Mouse (Mus musculus): Measurements from ENCODE around the gene Dusp13.

Dusp13 gene

DNA sequence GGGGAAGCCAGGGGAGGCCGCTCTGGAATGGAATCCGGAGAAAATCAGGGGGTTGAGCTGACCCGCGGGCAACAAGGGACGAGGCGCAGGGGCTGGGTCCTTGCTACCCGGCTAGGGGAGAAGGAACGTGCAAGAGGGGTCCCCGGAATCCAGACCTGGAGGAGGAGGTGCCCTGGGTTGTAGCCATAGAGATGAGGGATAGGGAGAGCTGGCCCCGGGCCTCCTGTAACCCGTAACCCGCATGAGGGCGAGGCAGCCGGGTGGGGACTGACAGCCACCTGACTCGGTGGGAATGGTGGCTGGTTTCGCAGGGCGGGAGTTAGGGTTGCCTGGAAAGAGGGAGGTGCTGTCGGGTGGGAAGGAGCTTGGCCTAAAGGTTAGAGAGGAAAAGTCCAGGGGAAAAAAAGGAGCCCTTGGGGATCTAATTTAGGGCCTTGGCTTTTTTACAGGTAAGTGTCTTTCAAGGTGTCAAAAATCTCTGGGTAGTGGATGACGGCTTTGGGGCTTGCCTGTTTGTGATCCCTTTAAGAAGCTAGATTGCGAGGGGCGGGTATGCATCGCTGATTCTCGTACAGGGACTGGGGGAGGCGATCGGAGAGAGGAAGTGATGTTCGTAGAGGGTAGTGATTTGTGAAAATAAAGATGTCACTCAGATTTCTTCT lies at the start of gene Dusp13:
TSS of gene Dusp13 (minus strand) at position 301 of the 662 bp plus-strand sequence.
- peak; percentile 60 to 65 for DNase-seq (ENCODE audit: low spot score in 2 of 2)

DNA sequence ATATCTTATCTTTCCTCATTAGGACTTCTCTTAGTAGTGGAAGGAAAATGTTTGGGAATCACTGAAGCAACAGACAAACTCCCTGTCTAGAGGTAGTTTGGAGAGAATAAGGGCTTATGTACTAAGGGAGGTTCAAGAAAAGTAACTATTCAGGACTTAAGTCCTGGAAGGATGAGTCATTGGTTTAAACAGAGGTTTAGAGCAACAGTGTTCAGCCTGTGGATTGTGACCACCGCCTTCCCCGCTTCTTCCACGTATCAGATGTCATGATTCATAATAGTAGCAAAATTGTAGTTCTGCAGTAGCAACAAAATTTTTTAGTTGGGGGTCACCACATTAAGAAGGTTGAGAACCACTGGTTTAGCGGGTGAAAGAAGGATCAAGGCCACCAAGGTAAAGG lies 49.7 kb upstream of the Dusp13 start:
- no peak for DNase-seq (ENCODE audit: low spot score in 2 of 2)

DNA sequence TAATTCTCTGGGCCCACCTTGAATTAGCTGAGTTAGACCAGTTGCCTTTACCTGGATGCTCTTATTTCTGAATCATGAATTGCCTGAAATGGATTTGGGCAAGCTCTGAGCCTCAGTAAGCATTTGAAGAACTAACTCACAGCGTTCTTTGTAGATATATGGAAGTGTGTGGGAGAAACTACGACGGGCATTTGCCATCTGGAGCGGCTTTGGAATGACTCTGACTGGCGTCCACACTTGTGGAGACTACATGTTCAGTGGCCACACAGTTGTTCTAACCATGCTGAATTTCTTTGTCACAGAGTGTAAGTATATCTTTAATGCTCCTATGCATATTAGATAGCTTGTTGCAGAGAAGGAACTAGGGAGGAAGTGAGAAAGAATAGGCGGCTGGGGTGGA lies 41.3 kb upstream of the Dusp13 start:
- DNase-seq (ENCODE audit: low spot score in 2 of 2), result no peak

DNA sequence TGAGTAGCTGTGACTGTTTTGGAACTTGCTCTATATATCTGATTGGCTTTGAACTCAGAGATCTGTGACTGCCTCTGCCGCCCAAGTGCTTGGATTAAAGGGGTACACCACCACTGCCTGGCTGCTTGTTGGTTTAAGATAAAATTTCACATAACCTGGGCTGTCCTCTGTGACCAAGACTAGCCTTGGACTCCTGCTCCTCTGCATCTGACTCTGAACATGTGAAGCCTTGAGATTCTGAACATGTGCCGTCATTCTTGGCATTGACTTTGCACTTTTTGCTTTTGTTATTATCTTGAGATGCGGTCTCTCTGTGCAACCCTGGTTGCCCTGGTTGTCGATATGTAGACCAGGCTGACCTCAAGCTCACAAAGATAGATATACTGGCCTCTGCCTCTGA lies 40.7 kb upstream of the Dusp13 start:
- no peak for DNase-seq (ENCODE audit: low spot score in 2 of 2)

DNA sequence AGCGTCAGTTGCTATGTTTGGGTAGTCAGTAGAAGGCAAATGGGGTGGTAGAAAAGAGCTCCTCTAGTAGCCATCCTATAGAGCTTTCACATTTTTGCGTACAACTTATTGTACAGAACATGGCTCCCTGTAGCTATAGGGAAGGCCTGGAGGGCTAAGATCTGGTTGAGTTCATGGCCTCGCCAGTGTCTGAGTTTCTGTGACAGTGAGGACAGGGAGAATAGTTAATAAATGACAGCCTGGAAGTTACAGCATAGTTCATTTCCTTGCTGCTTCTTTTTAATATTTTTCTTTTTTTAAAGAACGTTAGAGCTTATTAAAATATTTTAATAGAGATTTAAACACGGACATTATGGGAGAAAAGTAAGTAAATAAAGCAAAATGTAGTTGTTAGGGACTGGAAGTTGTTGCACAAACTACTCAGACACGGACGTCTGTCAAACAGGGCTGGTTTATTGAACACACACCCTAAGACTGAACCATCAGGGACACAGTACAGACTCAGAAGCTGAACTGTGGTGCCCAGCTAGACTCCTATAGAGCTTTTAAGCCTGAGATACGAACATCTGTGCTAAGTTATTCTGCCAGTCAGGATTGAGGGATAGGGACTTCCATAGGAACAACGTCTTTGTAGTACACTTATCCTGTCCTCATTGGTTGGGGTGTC lies 39.7 kb upstream of the Dusp13 start:
- DNase-seq (ENCODE audit: low spot score in 2 of 2), result no peak

DNA sequence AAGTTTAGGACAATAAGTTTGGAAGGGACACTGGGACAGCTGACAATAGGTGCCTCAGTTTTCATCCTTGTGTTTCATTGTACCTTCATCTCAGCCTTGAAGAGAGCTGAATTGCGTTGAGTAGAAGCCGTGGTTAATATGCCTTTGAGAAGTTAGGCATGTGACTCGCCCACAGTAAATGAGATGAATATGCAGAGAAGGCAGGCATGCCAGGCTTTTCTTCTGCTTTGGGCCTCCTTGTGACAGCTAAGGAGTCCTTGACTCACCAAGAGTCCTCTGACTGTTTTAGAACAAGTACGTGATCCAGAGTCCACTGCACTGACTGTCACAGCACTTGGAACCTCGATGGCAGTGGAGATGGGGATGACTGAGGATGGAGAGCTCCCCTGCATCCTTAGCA lies 37.1 kb upstream of the Dusp13 start:
- DNase-seq (ENCODE audit: low spot score in 2 of 2), result no peak

DNA sequence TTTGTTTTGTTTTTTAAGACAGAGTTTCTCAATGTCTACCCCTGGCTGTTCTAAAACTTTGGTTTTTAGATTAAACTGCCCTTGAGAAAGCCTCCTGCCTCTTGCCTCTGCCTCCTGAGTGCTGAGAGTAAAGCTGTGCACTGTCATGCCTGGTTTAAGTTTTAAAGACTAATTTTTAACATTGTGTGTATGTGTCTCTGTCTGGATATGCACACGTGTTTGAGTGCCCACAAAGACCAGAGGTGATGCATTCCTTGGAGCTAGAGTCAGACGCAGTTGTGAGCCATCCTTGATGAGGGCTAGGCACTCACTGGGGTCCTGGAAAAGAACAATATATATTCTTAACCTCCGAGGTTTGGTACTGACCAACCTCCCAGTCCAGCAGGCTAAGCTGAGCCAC lies 36.4 kb upstream of the Dusp13 start:
- DNase-seq (ENCODE audit: low spot score in 2 of 2), result no peak

DNA sequence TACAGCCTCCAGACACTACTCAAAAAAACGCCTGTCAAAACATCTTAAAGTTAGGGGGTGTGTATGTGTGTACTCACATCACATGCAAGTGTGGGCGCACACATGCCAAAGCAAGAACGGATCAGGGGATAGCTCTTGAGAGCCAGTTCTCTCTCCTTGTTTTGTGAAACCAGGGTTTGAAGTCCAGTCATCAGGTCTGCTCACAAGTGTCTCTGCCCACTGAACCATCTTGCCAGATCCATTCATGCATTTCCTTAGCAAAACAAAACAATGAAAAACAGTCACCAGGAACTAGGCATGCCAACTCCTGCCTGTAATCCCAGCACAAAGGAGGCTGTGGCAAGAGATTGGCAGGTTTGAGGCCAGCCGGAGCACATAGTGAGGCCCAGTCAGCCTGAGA lies 35.5 kb upstream of the Dusp13 start:
- DNase-seq (ENCODE audit: low spot score in 2 of 2), result no peak

DNA sequence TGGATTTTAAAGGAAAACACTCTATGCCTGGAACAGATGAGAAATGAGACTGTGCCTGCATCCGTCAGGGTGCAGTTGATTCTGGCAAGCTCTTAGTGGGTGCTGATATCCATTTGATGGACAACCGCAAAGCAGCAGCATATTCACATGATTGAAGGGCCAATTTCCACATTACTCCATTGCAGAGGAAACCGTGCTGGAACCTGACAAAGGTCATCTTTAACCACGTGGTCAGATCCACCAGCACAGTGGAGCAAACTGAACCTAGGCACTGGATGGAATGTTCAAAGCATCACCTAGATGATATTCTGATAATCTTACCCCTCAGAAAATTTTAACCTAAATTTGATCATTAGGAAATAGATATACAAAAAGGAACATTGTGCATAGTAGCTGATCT lies 25.2 kb upstream of the Dusp13 start:
- DNase-seq (ENCODE audit: low spot score in 2 of 2), result no peak

DNA sequence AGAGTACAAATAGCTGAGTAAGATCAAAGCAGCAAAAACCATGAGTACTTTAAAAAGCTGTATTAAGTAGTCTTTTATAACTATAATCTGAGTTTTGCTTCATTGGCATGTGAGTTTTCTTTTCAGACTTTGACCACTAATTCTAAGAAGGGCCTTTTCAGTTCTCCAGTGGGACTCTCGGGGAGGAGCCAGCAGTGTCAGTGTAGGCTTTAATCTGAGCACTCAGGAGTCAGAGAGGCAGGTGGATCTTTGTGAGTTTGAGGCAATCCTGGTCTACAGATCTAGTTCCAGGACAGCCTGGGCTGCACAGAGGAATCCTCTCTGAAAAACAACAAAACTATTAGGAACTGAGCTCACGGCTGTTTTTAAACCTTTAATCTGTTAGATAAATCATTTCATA lies 23.0 kb upstream of the Dusp13 start:
- DNase-seq (ENCODE audit: low spot score in 2 of 2), result no peak

DNA sequence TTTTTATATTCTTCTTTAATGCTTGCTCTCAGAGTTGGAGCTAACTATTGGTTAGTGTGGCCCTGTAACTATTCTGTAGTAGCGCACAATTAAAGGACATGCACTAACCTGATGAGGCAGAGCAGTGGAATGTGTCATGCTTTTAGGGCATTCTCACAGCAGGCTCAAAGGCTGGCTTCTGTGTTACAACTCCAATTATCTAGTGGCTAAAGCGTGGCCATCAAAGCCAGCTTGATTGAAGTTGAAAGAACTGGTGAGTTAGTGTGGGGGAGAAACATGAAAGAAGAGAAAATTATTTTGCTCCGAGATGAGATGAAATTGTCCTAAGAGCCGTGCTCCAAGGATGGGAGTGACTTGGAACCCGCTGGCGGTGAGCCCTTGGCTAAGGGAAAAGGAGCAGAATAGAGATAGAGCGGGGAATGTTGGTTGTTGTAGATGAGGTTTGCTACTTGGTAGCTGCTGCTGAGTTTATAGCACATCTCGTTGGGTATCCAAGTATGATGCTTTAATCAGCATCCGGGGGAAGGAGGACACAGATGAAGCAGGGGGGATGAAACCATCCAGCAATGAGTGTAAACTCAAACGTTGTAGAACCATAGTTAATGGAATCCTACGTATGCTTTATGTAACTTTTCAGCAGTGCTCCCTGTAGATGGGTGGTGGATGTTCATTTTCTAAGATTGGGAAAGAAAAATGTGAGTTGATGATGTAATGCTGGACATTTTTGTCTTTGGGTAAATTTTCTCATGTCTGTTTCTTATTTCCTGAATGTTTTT lies 21.7 kb upstream of the Dusp13 start:
- no peak for DNase-seq (ENCODE audit: low spot score in 2 of 2)

DNA sequence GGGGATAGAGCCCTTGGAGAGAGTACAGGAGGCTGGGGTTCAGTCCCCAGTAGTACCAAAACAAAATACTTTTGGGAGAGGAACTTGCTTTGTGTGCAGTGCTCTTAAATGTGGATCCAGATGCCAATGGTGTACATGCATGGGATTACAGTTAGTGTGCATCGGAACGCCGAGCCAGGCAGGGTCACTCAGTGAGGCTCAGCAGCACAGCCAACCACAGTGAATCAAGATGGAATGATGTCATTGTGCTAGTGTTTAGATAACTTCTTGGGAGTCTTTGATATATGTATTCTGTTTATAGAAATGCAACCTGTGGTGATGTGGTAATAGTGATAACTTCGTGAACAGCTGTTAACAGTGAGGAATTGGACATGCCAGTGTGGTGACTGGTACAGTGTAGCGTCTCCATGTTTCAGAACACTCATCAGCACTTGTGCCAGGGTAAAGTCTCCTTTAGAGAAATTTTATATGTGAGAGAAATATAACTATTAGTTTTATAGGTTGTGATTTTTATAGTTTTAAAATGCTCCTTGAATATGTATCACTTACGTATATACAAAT lies 15.5 kb upstream of the Dusp13 start:
- no peak for DNase-seq (ENCODE audit: low spot score in 2 of 2)

DNA sequence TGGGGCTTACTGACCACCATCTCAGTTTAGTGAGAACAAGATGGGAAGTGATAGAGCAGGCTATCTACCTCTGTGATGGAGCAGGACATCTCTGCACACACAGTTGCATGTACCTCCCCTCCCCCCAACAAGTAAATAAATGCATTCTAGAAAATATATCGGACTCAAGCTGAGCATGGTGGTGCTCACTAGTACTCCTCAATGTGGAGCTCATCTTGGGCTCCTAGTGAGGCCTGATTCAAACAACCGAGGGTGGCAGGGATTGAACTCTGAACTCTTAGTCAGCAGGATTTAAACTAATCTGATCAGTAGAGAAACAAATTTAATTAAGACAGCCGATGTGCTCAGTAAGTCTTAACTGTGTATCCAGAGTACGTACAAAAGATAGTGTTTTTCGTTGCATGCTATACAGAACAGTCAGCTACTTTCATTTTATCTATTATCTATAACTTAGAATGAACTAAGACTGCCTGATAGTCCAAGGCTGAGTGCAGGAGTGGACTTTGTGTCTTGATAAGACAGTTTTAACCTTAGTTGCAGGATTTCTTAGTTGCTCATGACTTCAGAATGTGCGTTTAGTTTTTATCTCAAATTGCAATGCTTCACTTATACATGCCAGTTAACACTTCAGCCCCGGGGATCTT lies 14.9 kb upstream of the Dusp13 start:
- DNase-seq (ENCODE audit: low spot score in 2 of 2), result no peak

DNA sequence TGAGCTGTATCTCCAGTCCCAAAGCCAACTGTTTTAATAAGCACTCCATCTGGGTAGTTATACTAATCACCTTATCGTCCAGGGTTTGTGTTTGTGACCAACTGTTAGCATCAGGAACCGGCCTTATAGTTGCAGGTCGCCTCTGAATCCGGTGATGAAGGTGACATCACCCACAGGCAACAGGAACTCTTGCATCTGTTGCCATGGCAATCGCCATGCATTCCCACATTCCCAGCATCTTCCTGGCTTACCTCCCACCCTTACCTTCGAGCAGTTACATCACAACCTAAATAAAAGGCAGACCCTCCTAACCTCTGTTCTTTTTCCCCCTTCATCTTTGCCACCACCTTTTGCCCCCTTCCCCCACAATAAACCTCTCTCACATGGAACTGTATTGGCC lies 13.7 kb upstream of the Dusp13 start:
- DNase-seq (ENCODE audit: low spot score in 2 of 2), result no peak

DNA sequence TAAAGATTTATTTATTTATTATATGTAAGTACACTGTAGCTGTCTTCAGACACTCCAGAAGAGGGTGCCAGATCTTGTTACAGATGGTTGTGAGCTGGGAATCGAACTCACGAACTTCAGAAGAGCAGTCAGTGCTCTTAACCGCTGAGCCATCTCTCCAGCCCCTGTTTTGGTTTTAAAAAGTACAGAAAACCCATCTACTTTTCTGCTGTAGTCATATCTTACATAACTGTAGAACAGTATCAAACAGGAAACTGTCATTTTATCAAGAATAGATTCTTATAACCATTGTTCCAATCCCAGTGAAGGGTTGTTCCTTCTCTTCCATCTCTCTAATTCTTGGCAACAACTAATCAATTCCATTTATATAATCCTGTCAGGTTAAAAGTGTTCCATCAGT lies 12.8 kb upstream of the Dusp13 start:
- no peak for DNase-seq (ENCODE audit: low spot score in 2 of 2)

DNA sequence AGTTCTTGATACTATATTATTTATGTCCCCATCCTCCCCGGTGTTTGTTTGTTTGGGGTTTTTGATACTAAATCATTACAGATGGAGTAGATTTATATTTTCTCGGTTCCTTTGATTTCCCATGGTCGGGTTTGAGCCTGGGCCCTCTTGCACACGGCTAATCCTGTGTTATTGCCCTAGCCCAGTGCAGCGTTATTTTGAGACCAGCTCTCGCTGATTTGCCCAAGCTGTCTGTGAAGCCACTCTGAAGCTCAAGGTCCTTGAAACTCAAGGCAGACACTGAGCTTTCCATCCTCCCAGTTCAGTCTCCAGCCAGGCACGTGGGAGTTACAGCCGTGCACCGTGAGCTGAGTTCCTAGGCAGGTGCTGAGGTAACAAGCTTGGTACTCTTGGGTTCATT lies 10.6 kb upstream of the Dusp13 start:
- DNase-seq (ENCODE audit: low spot score in 2 of 2), result no peak

DNA sequence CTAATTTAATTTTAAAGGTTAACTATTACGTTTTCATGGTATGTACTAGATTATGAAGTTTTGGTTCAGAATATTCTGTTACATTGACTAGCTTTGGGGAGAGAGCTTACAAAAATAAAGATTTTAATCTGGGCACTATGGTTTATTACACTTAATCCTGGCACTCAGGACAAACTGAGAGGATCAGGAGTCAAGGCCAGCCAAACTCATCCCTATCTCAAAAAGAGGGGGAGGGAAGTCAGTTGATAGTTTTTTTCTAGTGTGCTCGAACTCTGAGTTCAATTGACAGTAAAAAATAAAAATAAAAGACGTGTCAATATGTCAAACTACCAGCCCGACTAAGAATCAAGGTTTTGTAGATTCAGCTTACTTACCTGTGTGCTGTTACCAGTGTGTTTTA lies 2.4 kb upstream of the Dusp13 start:
- no peak for DNase-seq (ENCODE audit: low spot score in 2 of 2)

DNA sequence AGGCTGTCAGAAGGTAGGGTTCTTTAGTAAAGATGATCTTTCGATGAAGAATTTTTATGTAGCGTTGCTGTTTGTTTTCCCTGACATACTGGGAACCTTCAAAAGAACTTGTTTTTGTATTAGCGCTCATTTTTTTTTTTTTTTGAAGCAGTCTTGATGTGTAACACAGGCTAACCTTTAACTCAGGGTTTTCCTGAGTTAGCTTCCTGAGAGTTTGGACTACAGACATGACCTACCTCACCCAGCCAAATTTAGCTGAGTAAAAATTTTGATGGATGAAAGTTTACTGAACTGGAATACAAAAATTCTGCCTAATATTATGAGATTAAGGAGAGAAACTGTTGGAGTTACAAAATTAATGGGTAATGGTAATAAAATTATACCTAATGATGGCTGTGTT lies 1.4 kb upstream of the Dusp13 start:
- DNase-seq (ENCODE audit: low spot score in 2 of 2), result no peak

DNA sequence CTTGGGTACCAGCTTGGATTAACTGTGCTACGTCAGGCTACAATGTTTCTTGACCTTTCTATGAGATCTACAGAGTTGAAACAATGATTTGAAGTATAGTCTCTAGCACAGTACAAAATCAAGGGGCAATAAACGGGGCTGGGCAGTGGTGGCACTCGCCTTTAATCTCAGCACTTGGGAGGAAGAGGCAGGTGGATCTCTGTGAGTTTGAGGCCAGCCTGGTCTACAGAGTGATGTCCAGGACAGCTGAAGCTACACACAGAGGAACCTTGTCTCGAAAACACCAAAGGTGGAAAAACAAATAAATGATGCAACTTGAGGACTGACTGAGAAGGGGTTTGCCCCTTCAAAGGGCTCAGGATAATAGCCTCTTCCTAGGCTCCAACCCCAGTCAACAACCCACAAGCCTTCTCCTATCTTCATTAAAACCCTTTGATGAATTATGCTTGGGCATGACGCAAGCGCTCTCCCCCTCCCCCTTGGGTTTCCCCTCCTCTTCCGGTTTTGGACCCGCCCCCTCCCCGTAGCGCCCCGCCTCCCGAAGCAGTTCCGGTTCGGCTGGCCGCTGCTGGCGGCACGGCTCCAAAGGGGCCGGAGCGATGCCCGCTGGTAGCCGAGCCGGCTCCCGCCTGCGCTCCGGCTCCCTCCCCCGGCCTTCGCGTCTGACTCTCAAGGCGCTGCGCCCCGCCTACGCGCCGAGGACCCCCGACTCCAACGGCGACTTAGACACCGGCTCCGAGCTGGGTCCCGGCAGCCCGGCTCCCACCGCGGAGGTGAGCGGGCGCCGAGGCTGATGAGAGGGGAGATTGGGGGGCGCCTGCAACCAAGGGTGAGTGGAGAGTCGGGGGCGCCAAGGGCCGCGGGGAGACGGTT lies 737 bp downstream of the Dusp13 start, which contains the start of gene Samd8:
TSS of gene Samd8 (plus strand) at position 524 of the 873 bp plus-strand sequence.
- peak; percentile 72 to 83 for DNase-seq (ENCODE audit: low spot score in 2 of 2)

DNA sequence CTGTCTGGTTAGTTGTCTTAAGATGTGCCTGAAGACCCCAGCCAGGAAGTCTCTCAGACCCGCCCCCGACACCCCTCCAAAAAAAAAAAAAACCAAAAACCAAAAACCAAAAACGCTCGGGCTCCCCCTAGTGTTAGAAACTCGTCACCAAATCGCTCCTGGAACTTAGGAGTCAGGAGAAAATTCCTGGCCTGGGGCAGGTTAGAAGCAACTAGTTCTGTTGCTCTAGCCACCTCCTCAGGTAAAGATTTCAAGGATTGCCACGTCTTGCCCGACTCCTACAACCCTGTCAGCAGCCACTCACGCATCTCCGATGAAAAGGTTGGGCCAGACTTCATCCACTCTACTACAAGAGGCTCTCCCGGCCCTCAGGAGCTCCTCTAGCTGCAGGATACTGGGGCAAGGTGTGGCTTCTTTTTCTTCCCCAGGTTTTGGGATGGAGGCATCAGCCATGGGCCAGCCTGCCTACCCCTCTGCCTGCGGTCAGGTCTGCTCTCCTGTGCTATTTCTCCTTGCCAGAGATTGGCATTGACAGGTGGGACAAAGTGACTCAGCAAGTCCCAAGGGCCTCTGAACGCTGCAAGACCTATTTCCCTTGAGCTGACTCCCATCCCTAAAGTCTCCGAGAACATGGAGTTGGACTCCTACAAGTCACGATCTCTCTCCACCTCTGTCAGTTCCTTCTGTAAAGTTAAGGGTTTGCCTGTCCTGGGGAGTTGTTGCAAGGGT lies 2.7 kb downstream of the Dusp13 start:
- peak in 1 of 2 experiments; percentile 44 for DNase-seq (ENCODE audit: low spot score in 2 of 2)
